Mouse (Mus musculus) ES-E14 (cell line): ENCODE measurements around the gene Plekhg2. TPM values are rescaled to one million over a fixed set of nuclear protein-coding genes. Genes with fewer than 3 reads are reported as not detected.

ENCODE experiments used
- DNase-seq: peaks from one replicate; pipeline ENCODE4 v3.0.0-alpha.2; 2013; ENCODE audit warnings: low read depth, low spot score
- H3K27ac ChIP-seq: 2 replicates; pipeline ENCODE4 v1.5.1; 2012; ENCODE audit warnings: low read depth, mild to moderate bottlenecking, low read length, moderate library complexity, mixed read lengths; ENCODE audit not compliant: poor library complexity, insufficient read depth, severe bottlenecking
- H3K36me3 ChIP-seq: 2 replicates; pipeline ENCODE4 v1.6.1; 2012; ENCODE audit warnings: mild to moderate bottlenecking, low read length, moderate library complexity, mixed read lengths; ENCODE audit not compliant: control insufficient read depth, poor library complexity, insufficient read depth, severe bottlenecking
- H3K4me1 ChIP-seq, 2 experiments: fragments of 150-350 bp in 1 of 2; sonication (generic) in 1 of 2; 2 replicates each; pipeline ENCODE4 v1.6.1; 2012; ENCODE audit warnings: low read length in 2 of 2, mild to moderate bottlenecking in 1 of 2, mixed read lengths in 1 of 2; ENCODE audit not compliant: control insufficient read depth in 2 of 2, insufficient read depth in 2 of 2, poor library complexity in 1 of 2
- H3K4me3 ChIP-seq, 2 experiments: fragments of 150-350 bp in 1 of 2; sonication (generic) in 1 of 2; 2 replicates each; pipeline ENCODE4 v1.5.1; 2012; ENCODE audit warnings: low read length in 2 of 2, low read depth in 1 of 2, mild to moderate bottlenecking in 1 of 2, mixed read lengths in 1 of 2; ENCODE audit not compliant: insufficient read depth in 1 of 2, poor library complexity in 1 of 2, severe bottlenecking in 1 of 2
- H3K9ac ChIP-seq: 2 replicates; pipeline ENCODE4 v1.6.1; 2012; ENCODE audit warnings: low read depth, mild to moderate bottlenecking, low read length, mixed read lengths; ENCODE audit not compliant: poor library complexity, insufficient read depth, severe bottlenecking
- H3K9me3 ChIP-seq: fragments of 150-350 bp; sonication (generic); 2 replicates; pipeline ENCODE4 v1.6.1; 2012; ENCODE audit warnings: low read depth, mild to moderate bottlenecking, low read length; ENCODE audit not compliant: control insufficient read depth, insufficient read depth
- CHD2 ChIP-seq: IDR thresholded peaks from 2 replicates; pipeline ENCODE4 v1.6.1; 2014; ENCODE audit warnings: mild to moderate bottlenecking, low read depth, low read length, inconsistent platforms
- HCFC1 ChIP-seq: IDR thresholded peaks from 2 replicates; pipeline ENCODE4 v1.6.1; 2012; ENCODE audit warnings: low read length, inconsistent platforms, borderline replicate concordance; ENCODE audit not compliant: insufficient read depth
- MAFK ChIP-seq: IDR thresholded peaks from 2 replicates; pipeline ENCODE4 v1.6.1; 2014; ENCODE audit warnings: mild to moderate bottlenecking, low read depth, low read length, inconsistent platforms; ENCODE audit not compliant: insufficient read depth
- ZC3H11A ChIP-seq: IDR thresholded peaks from 2 replicates; pipeline ENCODE4 v1.6.1; 2012; ENCODE audit warnings: low read depth, mild to moderate bottlenecking, inconsistent platforms, low read length, borderline replicate concordance
- ZNF384 ChIP-seq: IDR thresholded peaks from 2 replicates; pipeline ENCODE4 v1.6.1; 2012; ENCODE audit warnings: low read depth, low read length, inconsistent platforms
- in situ Hi-C, 2 experiments: fragments of 600-800 bp; cut with MboI; formaldehyde crosslinking; loops; one replicate each; pipeline ENCODE4 v1.15.1; 2025; ENCODE audit warnings: low sequenced_read_pairs in 2 of 2, inconsistent platforms in 1 of 2; ENCODE audit not compliant: unreplicated experiment in 2 of 2
- total RNA-seq: library from RNA; depleted of rRNA; stranded (reverse); fragments of 300-350 nt; gene quantifications from 2 replicates; pipeline ENCODE4 v1.2.3, GENCODE M21; 2012

Plekhg2 gene
- total RNA-seq, 1 experiment, result 15.0 TPM

DNA sequence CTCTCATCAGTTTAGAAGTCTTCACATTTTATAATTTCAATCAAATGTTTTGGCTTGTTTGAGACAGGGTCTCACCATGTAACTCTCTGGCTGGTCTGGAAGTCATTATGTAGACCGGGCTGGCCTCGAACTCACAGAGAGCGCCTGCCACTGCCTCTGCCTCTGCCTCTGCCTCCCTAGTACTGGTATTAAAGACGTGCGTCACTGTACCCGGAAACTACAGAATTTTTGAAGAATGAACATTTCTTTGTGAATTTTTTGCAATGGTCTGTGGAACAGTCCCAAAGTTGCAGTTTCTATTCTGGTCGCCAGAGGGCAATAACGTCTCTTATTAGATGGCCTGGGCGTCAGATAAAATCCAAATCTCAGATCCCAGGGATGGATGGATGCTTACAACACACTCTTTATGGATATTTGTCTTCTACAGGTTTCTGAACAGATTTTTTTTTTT, 757 bp upstream of the Plekhg2 start:
- H3K9me3 ChIP-seq, result no peaks in the 10 kb centered on the region
- DNase-seq, result no peak
- peak overlapping the region; percentile 71; the same call in 1 of the 2 replicates for H3K9ac ChIP-seq
- H3K4me3 ChIP-seq, result peak overlapping the region; percentile 66 to 73
- H3K4me1 ChIP-seq, result peaks cover 0 to 13% of the 10 kb centered on the region in 2 experiments; a peak in 2 of 4 replicates
- H3K36me3 ChIP-seq, result peaks cover 19% of the 10 kb centered on the region
- H3K27ac ChIP-seq, result peak overlapping the region; percentile 78
- TF ChIP-seq MAFK (no peak), ZC3H11A (peak; percentile 80), HCFC1 (no peak), ZNF384 (peak; percentile 78), CHD2 (no peak)
- in situ Hi-C loops, result no loop called here

DNA sequence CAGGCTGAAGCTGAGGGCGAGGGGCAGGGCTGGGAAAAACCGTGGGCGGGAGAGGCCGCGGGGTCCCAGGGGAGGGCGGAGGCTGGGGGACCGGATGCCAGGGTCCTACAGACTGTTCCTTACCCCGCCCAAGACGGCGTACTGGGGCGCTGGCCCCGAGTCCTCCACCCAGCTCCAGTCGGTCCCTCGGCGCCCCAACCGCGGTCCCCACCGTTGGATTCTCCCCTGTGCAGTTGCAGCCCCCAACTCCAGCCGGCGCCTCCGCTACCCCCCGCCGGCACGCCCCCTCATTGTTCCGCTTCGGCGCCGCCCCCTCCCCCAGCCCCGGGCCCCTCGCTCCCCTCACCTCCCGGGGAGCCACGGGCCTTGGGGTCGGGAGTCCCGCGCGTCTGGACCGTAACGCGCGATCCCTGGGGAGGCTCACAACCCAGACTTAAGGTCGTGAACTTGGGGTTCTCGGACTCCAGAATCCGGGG, 847 bp downstream of the Plekhg2 start:
- Histone ChIP-seq H3K4me1 (peaks cover 0 to 9% of the 10 kb centered on the region in 2 experiments; a peak in 2 of 4 replicates), H3K9me3 (no peaks in the 10 kb centered on the region), H3K9ac (peak overlapping the region; percentile 91), H3K4me3 (peak overlapping the region; percentile 83 to 87), H3K36me3 (peaks cover 15% of the 10 kb centered on the region; the same call in 1 of the 2 replicates), H3K27ac (0 out of 2 replicates have a peak overlapping the region, but pooled peaks have one; percentile 21)
- in situ Hi-C loops, result no loop called here
- TF ChIP-seq HCFC1 (no peak), ZC3H11A (no peak), CHD2 (no peak), MAFK (no peak), ZNF384 (no peak)
- no peak for DNase-seq

DNA sequence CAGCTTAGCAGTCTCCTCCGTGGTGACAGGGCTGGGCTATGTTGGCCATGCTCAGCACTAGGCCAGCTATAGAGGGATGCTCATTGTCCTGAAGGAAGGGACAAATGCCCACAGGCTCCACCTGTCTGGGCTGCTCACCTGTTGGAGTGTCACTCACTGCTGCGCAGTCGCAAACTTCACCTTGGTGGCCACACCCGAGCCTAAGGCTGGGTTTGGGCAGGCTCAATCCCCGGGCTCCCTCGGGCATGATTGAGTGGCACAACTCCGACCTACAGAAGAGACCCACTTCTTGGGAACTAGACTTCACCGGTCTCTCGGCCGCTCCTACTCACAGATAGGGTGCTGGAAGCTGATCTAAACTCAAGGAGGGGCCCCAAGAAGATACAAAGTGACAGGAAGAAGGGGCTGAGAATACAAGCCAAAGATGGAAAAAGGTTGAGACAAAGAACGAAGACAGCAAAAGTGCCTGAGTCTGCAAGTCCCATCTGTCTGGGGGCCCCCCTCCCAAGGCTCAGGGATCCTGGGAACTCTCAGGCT, 1.4 kb downstream of the Plekhg2 start:
- Histone ChIP-seq H3K36me3 (peaks cover 15% of the 10 kb centered on the region; the same call in 1 of the 2 replicates), H3K4me3 (peak overlapping the region; percentile 83 to 87), H3K4me1 (peaks cover 0 to 9% of the 10 kb centered on the region in 2 experiments; a peak in 2 of 4 replicates), H3K9ac (peak overlapping the region; percentile 91), H3K9me3 (no peaks in the 10 kb centered on the region), H3K27ac (no peak overlapping the region)
- TF ChIP-seq HCFC1, result no peak
- TF ChIP-seq CHD2, result no peak
- TF ChIP-seq ZNF384, result no peak
- TF ChIP-seq MAFK, result no peak
- TF ChIP-seq ZC3H11A, result no peak
- in situ Hi-C loops, result no loop called here
- no peak for DNase-seq

DNA sequence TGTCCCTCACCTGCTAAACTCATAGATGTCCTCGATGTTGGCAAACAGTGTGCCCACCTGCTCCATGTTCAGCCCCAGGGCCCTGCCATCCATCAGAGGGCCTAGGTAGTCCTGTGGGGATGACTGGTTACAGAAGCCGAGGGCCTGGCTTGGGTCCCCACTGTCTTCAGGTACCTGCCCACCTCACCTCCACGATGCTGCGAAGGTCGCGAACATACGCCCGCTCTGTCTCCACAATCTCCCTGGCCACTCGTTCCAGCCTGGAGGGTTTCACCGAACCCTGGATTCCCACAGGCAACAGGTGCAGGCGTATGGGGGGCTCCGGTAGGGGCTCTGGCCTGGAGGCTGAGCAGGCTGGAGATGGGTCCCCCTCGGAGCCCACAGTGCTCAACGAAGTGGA, 2.3 kb downstream of the Plekhg2 start:
- in situ Hi-C loops, result no loop called here
- Histone ChIP-seq H3K27ac (no peak overlapping the region), H3K9ac (no peak overlapping the region), H3K4me1 (peaks cover 0 to 9% of the 10 kb centered on the region in 2 experiments; a peak in 2 of 4 replicates), H3K4me3 (no peak overlapping the region), H3K36me3 (peaks cover 15% of the 10 kb centered on the region; the same call in 1 of the 2 replicates), H3K9me3 (no peaks in the 10 kb centered on the region)
- no peak for TF ChIP-seq MAFK
- TF ChIP-seq HCFC1, result no peak
- TF ChIP-seq ZNF384, result no peak
- no peak for TF ChIP-seq CHD2
- TF ChIP-seq ZC3H11A, result no peak
- DNase-seq, result no peak
